Mouse (Mus musculus): Measurements from ENCODE around the gene Cdh23. TPM values are rescaled to one million over a fixed set of nuclear protein-coding genes. Genes with fewer than 3 reads are reported as not detected.
A peak's percentile ranks its signal among the peaks of the same experiment; 100 is the strongest.

Gene Cdh23
- polyA plus RNA-seq, 1 experiment from 2014 or later = 0.50 TPM

DNA sequence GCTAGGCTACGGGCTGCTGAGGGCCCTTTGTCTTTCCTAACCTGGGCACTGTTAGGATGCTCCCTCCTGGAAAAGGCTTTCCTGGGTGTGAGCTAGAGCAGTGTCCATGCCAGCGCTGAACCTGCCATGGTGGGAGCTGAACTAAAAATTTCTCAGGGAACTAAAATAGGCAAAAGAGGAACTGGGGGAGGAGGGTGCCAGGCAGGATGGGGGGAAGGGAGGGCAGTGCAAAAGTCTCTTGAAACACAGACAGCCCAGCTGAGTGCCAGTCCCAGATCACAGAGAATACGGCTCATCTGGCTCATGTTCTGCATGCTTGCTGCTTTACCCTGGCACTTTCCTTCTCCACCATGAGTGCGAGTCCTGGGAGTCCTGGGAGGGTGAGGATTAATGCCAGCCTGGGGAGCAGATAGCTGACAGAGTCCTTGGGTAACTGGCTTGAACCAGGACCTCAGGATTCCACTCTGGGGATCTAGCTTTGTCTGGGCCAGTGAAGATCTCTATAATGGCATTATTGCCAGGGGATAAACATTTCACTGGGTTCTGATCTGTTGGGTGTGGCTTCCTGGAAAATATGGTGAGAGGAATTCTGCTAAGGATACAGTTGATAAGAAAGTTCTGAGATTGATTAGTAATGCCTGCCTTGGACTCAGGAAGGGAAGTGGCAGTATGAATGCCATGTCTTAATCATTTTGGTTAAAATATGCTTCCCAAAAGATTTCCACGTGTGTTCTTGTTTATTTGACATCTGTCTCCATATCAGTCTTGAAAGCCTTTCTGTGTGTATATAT lies 324.5 kb downstream of the Cdh23 start:
- Histone ChIP-seq H3K27ac (ENCODE audit: low read length) (no peak overlapping the region), H3K9ac (replicated peaks; ENCODE audit: low read length) (no peak overlapping the region), H3K27me3 (ENCODE audit: insufficient read depth, low read length) (no peaks in the 10 kb centered on the region), H3K4me1 (ENCODE audit: insufficient read depth, low read length) (peaks cover 8% of the 10 kb centered on the region), H3K4me2 (replicated peaks; ENCODE audit: low read depth, low read length) (no peak overlapping the region), H3K4me3 (ENCODE audit: low read length) (no peak overlapping the region), H3K9me3 (ENCODE audit: low read length) (no peaks in the 10 kb centered on the region), H3K36me3 (ENCODE audit: insufficient read depth, low read length) (no peaks in the 10 kb centered on the region)
- no peak for ATAC-seq (ENCODE audit: low FRiP score, low TSS enrichment)
- 74% methylated on average over 5 of the region's 5 CpGs for WGBS

DNA sequence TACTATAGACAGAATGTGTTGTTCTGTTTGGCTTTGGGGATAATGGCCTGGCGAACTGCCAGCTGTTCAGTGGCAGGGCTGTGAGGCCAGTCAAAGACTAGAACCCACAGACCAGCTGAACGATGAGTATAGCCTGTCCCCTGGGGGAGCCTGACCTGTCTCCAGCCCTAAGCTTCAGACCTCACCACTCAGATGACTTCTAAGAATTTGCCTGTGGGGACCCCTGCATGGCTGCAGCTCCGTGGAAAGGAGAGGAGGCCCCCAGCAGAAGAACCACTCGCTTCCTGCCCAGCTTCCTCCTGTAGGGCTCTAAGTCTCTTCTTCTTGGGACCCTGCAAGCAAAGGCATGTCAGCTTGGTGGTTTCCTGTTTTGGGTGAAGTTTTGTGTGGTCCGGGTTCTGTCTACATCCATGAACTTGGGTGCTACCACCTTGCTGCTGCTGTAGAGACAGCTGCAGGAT lies 325.7 kb downstream of the Cdh23 start:
- Histone ChIP-seq H3K9me3 (ENCODE audit: low read length) (no peaks in the 10 kb centered on the region), H3K27ac (ENCODE audit: low read length) (no peak overlapping the region), H3K4me3 (ENCODE audit: low read length) (no peak overlapping the region), H3K27me3 (ENCODE audit: insufficient read depth, low read length) (no peaks in the 10 kb centered on the region), H3K9ac (replicated peaks; ENCODE audit: low read length) (no peak overlapping the region), H3K4me2 (replicated peaks; ENCODE audit: low read depth, low read length) (no peak overlapping the region), H3K4me1 (ENCODE audit: insufficient read depth, low read length) (peaks cover 8% of the 10 kb centered on the region), H3K36me3 (ENCODE audit: insufficient read depth, low read length) (no peaks in the 10 kb centered on the region)
- WGBS = 81% methylated on average over 5 of the region's 5 CpGs
- ATAC-seq (ENCODE audit: low FRiP score, low TSS enrichment) = no peak

DNA sequence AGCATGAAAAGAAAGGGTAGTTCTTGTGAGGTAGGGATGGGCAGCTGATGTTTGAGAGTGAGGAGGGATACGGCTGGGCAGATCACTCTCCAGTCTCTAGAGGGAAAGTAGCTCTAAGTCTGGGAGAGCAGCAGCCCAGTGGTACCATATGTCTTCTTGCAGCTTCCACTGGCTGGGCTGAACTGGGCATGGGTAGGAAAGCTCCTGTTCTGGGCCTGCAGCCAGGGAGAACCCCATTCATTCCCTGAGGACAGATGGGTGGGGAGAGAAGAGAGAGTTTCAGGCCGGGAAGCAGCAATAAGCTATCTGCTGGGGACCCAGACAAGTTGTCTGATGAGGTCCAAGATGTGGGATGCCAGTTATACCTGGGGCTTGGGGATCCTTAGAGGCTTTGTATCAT lies 326.2 kb downstream of the Cdh23 start:
- no peak for ATAC-seq (ENCODE audit: low FRiP score, low TSS enrichment)
- Histone ChIP-seq H3K4me3 (ENCODE audit: low read length) (no peak overlapping the region), H3K4me1 (ENCODE audit: insufficient read depth, low read length) (peaks cover 8% of the 10 kb centered on the region), H3K9me3 (ENCODE audit: low read length) (no peaks in the 10 kb centered on the region), H3K36me3 (ENCODE audit: insufficient read depth, low read length) (no peaks in the 10 kb centered on the region), H3K4me2 (replicated peaks; ENCODE audit: low read depth, low read length) (no peak overlapping the region), H3K27ac (ENCODE audit: low read length) (no peak overlapping the region), H3K27me3 (ENCODE audit: insufficient read depth, low read length) (no peaks in the 10 kb centered on the region), H3K9ac (replicated peaks; ENCODE audit: low read length) (no peak overlapping the region)
- 73% methylated on average over 2 of the region's 2 CpGs for WGBS

DNA sequence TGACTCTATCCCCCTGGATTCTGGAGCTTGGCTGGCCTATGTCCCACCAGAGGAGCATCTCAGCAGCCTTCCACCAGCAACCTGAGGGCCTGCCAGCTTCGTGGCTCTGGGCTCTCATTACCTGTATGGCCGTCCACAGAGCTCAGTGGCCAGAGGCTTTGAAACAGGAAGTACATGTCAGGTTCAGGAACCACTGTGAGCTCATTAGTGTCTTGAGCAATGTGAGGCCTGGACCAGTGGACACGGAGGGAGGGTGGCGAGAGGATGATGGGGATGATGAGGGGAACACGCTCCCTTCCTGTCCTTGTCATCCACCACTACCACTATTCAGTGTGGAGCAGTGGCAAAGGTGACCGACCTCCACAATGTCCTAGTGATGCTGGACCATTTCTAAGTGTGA lies 326.9 kb downstream of the Cdh23 start:
- peaks cover 8% of the 10 kb centered on the region for H3K4me1 ChIP-seq (ENCODE audit: insufficient read depth, low read length)
- H3K4me3 ChIP-seq (ENCODE audit: low read length) = no peak overlapping the region
- no peaks in the 10 kb centered on the region for H3K27me3 ChIP-seq (ENCODE audit: insufficient read depth, low read length)
- H3K27ac ChIP-seq (ENCODE audit: low read length) = no peak overlapping the region
- no peak overlapping the region; the same call in 1 of the 2 replicates for H3K9ac ChIP-seq (replicated peaks; ENCODE audit: low read length)
- no peak for ATAC-seq (ENCODE audit: low FRiP score, low TSS enrichment)
- WGBS = 79% methylated on average over 6 of the region's 6 CpGs
- no peaks in the 10 kb centered on the region for H3K9me3 ChIP-seq (ENCODE audit: low read length)
- no peaks in the 10 kb centered on the region for H3K36me3 ChIP-seq (ENCODE audit: insufficient read depth, low read length)
- H3K4me2 ChIP-seq (replicated peaks; ENCODE audit: low read depth, low read length) = no peak overlapping the region

DNA sequence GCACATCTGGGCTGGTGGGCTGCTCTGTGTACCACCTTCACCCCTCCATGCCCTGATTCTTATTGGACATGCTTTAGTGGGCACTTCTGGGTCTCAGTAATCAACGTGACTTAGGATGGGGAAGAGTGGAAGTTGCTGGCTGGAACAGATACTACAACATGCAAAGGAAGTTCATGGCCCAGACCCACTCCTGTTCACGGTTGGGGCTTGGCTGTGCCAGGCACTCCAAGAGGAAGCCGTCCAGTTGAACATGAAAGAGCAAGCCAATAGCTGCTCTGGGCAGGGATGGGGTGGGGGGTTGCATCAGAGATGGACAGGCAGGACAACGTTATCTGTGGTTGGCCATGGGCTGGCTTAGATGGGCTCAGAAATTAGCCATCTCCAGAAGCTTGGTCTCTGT lies 328.4 kb downstream of the Cdh23 start:
- Histone ChIP-seq H3K36me3 (ENCODE audit: insufficient read depth, low read length) (no peaks in the 10 kb centered on the region), H3K27ac (ENCODE audit: low read length) (no peak overlapping the region), H3K9me3 (ENCODE audit: low read length) (no peaks in the 10 kb centered on the region), H3K4me1 (ENCODE audit: insufficient read depth, low read length) (peaks cover 4% of the 10 kb centered on the region; the same call in 1 of the 2 replicates), H3K4me3 (ENCODE audit: low read length) (no peak overlapping the region), H3K4me2 (replicated peaks; ENCODE audit: low read depth, low read length) (no peak overlapping the region), H3K9ac (replicated peaks; ENCODE audit: low read length) (no peak overlapping the region), H3K27me3 (ENCODE audit: insufficient read depth, low read length) (no peaks in the 10 kb centered on the region)
- 75% methylated on average over 4 of the region's 4 CpGs for WGBS
- ATAC-seq (ENCODE audit: low FRiP score, low TSS enrichment) = no peak

DNA sequence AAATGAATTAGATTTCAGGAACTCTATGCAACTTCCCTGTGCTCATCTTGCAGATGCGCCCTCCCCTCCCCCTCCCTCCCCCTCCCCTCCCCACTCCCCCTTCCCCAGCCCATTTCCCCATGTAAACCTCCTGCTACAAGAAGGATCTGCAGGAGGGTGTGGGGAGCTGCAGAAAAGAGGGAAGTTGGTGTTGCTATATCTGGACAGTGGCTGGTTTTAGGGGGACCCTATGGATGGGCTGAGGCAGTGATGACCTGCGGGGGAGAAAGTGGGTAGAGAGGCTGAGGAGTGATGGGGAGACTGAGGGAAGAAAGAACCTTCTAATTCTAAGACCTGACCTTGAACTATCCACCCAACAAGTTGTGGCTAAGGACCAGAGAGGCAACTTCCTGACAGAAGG lies 329.1 kb downstream of the Cdh23 start:
- WGBS = 65% methylated on average over 2 of the region's 2 CpGs
- Histone ChIP-seq H3K4me2 (replicated peaks; ENCODE audit: low read depth, low read length) (no peak overlapping the region), H3K4me3 (ENCODE audit: low read length) (no peak overlapping the region), H3K27me3 (ENCODE audit: insufficient read depth, low read length) (no peaks in the 10 kb centered on the region), H3K9me3 (ENCODE audit: low read length) (no peaks in the 10 kb centered on the region), H3K4me1 (ENCODE audit: insufficient read depth, low read length) (peaks cover 9% of the 10 kb centered on the region), H3K27ac (ENCODE audit: low read length) (no peak overlapping the region), H3K9ac (replicated peaks; ENCODE audit: low read length) (no peak overlapping the region), H3K36me3 (ENCODE audit: insufficient read depth, low read length) (no peaks in the 10 kb centered on the region)
- no peak for ATAC-seq (ENCODE audit: low FRiP score, low TSS enrichment)

DNA sequence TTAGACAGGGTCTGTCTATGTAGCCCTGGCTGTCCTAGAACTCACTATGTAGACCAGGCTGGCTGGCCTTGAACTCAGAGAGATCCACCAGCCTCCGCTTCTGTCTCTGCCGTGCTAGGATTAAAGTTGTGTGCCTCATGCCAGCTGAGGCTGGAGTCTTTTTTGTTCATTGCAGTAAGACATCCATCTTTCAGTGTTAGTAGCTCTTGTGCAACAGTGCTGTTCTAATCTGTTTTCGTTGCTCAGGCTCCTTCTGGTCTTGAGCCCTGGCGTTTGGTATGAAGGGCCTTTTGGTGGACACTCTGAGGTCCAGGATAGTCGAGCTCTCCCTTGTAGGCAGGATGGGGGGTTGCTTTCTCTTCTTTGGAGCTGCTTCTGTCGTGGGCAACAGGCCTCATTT lies 332.9 kb downstream of the Cdh23 start:
- no peaks in the 10 kb centered on the region for H3K36me3 ChIP-seq (ENCODE audit: insufficient read depth, low read length)
- no peak overlapping the region for H3K4me3 ChIP-seq (ENCODE audit: low read length)
- 62% methylated on average over 6 of the region's 6 CpGs for WGBS
- no peaks in the 10 kb centered on the region for H3K9me3 ChIP-seq (ENCODE audit: low read length)
- H3K27me3 ChIP-seq (ENCODE audit: insufficient read depth, low read length) = no peaks in the 10 kb centered on the region
- no peak overlapping the region for H3K9ac ChIP-seq (replicated peaks; ENCODE audit: low read length)
- no peak overlapping the region for H3K4me2 ChIP-seq (replicated peaks; ENCODE audit: low read depth, low read length)
- no peak overlapping the region for H3K27ac ChIP-seq (ENCODE audit: low read length)
- H3K4me1 ChIP-seq (ENCODE audit: insufficient read depth, low read length) = peaks cover 12% of the 10 kb centered on the region; the same call in 1 of the 2 replicates
- ATAC-seq (ENCODE audit: low FRiP score, low TSS enrichment) = no peak

DNA sequence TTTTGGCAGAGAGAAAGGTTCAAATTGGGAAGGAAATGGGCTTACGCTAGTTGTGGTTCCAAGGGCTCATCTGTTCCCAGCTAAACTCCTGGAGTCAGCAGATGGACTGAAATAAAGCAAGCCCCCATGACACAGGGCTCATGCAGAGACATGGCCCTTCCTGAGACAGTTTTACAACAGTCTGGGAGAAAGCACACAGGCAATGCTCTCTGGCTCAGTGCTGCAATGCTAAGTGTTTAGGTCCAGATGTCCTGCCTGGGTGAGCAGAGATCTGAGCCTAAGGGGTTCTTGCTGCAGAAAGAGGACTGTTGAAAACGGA lies 334.0 kb downstream of the Cdh23 start:
- H3K4me2 ChIP-seq (replicated peaks; ENCODE audit: low read depth, low read length) = no peak overlapping the region
- H3K9me3 ChIP-seq (ENCODE audit: low read length) = no peaks in the 10 kb centered on the region
- H3K36me3 ChIP-seq (ENCODE audit: insufficient read depth, low read length) = no peaks in the 10 kb centered on the region
- peaks cover 12% of the 10 kb centered on the region; the same call in 1 of the 2 replicates for H3K4me1 ChIP-seq (ENCODE audit: insufficient read depth, low read length)
- H3K27me3 ChIP-seq (ENCODE audit: insufficient read depth, low read length) = no peaks in the 10 kb centered on the region
- 44% methylated on average over 2 of the region's 2 CpGs for WGBS
- ATAC-seq (ENCODE audit: low FRiP score, low TSS enrichment) = no peak
- 0 out of 2 replicates have a peak overlapping the region, but pooled peaks have one; percentile 22 for H3K9ac ChIP-seq (replicated peaks; ENCODE audit: low read length)
- peak overlapping the region; percentile 45 for H3K27ac ChIP-seq (ENCODE audit: low read length)
- H3K4me3 ChIP-seq (ENCODE audit: low read length) = no peak overlapping the region

DNA sequence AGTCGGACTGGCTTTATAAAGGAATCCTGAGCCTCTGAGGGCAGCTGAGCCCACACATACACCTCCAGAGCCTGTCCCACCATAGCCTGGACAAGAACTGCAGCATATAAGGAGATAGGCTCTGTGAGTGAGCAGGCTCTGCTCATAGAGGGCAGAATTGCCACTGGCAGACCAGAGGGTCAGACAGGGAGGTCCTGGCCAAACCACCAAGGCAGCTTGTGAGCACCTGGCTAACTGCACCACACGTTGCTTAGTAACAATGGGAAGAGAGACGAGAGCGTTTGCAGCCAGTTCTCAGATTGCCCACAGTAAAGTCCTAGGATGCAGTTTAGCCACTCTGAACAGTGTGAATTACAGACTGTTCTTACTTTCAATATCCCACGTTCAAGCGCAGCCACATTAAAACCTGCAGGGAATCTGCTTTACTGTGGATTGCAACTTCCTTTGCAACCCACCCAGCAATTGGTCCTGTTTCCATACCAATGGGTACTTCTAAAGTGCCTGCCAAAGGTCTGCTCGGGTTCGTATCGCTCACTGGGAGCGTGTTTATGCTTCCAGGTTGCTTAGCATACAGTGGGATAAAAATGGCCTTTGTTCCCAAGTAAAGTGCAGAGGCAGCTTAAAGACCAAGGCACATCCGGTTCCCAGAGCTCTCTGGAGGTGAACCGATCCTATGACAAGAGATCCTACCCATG lies 334.5 kb downstream of the Cdh23 start:
- Histone ChIP-seq H3K4me2 (replicated peaks; ENCODE audit: low read depth, low read length) (no peak overlapping the region), H3K27ac (ENCODE audit: low read length) (peak overlapping the region; percentile 45; the same call in 1 of the 2 replicates)
- no peak for ATAC-seq (ENCODE audit: low FRiP score, low TSS enrichment)

DNA sequence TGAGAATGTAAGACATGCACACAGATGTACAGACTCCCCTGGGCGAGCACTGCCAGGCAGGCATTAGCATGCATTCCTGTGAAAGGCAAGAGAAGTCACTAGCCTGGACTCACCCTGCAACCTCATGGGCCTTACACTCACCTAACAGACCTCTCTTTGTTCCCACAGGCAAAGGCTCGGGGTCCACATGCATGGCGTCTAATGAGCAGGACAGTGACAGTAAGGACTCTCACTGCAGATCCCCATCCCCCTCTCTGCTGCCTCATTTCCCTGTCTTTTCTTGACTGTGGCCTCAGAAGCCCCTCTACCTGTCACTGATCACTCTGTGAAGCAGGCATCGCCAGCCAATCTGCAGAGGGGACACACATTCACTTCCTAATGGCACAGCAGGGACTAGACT lies 337.5 kb downstream of the Cdh23 start:
- H3K36me3 ChIP-seq (ENCODE audit: insufficient read depth, low read length) = no peaks in the 10 kb centered on the region
- no peaks in the 10 kb centered on the region for H3K9me3 ChIP-seq (ENCODE audit: low read length)
- 53% methylated on average over 4 of the region's 4 CpGs for WGBS
- peaks cover 12% of the 10 kb centered on the region; the same call in 1 of the 2 replicates for H3K4me1 ChIP-seq (ENCODE audit: insufficient read depth, low read length)
- no peak overlapping the region for H3K9ac ChIP-seq (replicated peaks; ENCODE audit: low read length)
- no peak overlapping the region for H3K4me2 ChIP-seq (replicated peaks; ENCODE audit: low read depth, low read length)
- no peak overlapping the region for H3K27ac ChIP-seq (ENCODE audit: low read length)
- H3K4me3 ChIP-seq (ENCODE audit: low read length) = no peak overlapping the region
- H3K27me3 ChIP-seq (ENCODE audit: insufficient read depth, low read length) = no peaks in the 10 kb centered on the region
- ATAC-seq (ENCODE audit: low FRiP score, low TSS enrichment) = no peak

More for the DNA sequence above, 334.5 kb downstream of the Cdh23 start:
- no peak overlapping the region for H3K4me3 ChIP-seq (ENCODE audit: low read length)
- no peaks in the 10 kb centered on the region for H3K9me3 ChIP-seq (ENCODE audit: low read length)
- H3K9ac ChIP-seq (replicated peaks; ENCODE audit: low read length) = 0 out of 2 replicates have a peak overlapping the region, but pooled peaks have one; percentile 22
- no peaks in the 10 kb centered on the region for H3K27me3 ChIP-seq (ENCODE audit: insufficient read depth, low read length)
- H3K36me3 ChIP-seq (ENCODE audit: insufficient read depth, low read length) = no peaks in the 10 kb centered on the region
- peaks cover 12% of the 10 kb centered on the region; the same call in 1 of the 2 replicates for H3K4me1 ChIP-seq (ENCODE audit: insufficient read depth, low read length)
- WGBS = 53% methylated on average over 12 of the region's 12 CpGs
